Mouse (Mus musculus) MEL-GATA-1-ER (cell line): Measurements from ENCODE around the gene Rec114.
A peak's percentile ranks its signal among the peaks of the same experiment; 100 is the strongest.

Experiments used
- DNase-seq: peaks from one replicate; pipeline ENCODE4 v3.0.0-alpha.2; 2012; ENCODE audit warnings: low read depth; ENCODE audit errors: extremely low read depth

Rec114 gene

GRCm38 (mm10) chr9:58662791-58663190 is 81.0 kb downstream of the Rec114 start:
- peak; percentile 21 for DNase-seq

GRCm38 (mm10) chr9:58662007-58662406 is 81.8 kb downstream of the Rec114 start:
- no peak for DNase-seq

DNA sequence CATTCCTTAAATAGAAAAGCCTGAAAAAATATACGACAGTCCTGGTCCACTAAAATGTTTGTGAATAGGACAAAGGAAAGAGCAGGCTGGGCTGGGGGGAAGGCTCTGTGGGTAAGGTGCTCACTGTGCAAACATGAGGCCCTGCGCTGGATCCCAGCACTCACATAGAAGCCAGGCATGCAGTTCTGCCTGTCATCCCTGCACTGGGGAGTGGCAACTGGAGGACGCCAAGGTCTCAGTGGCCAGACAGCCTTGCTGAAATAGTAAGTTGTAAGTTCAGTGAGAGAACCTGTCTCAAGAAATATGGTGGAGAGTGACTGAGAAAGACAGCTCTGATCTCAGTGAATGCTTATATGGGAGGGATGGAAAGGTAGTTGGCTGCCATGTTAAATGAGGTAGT is 83.1 kb downstream of the Rec114 start:
- DNase-seq, result no peak

DNA sequence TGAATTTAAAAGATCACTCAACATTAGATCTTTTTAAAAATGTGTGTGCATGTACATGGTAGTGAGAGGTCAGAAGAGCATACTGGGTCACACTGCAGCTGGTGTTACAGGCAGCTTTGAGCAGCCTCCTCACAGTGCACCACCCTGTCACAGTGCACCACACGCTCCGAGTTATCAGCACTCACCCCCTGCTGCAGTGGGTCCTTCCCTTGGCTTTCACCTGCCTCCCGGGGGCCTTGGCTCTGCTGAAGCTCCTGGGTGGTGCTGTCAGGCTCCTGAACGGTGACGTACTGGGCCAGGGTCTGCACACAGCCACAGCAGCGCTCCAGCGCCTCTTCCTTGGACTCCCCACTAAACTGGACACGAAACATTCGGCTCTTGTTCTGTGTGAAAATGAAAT is 83.8 kb downstream of the Rec114 start:
- no peak for DNase-seq

DNA sequence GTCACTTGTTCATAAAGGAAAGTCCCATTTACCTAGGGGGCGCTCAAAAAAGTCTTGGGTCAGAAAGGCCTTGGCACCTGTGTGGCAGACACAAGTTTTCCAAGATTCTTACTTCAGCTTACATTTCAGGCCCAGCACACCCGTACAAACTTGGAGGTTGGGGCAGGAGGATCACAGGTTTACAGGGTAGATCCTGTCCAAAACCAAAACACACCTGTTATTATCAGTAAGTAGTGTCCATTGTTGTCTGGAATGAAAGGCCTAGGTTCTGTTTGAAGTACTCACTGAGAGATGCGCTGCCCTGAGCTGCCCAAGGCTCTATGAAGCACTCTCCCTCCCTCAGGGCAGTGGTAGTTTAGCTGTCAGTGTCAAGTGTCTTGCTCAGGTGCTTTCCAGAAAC is 84.4 kb downstream of the Rec114 start:
- no peak for DNase-seq

DNA sequence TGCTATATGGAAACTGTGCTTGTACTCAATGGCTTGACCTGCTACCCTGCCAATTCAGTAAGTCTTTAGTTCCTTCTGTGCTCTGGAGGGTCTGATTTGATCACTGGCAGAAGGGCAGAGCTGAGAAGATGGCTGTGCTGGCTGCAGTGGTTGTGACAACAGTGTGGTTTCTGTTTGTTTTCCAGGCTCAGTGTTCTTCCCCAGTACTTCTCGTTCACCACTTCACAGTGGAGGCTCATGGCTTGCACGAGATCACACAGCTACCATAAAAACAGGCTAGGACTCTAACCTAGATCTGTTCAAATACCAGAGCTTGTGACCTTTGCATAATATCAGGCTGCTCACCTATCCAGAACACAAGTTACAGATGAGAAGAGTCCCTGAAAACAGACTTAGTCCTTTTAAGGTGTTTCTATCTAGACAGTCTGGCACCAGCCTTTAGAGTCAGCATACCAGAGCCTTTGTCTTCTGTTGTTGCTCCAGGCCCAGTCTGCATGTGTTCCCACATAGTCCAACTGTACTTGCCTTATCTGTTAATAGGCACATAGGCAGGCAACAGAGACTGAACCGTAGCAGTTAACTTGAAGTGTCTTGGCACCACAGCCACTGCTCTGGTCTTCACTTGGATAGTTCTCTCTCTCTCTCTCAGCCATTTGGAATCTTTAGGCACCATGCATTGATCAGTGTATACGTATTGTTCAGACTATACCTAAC is 85.0 kb downstream of the Rec114 start:
- DNase-seq, result peak; percentile 33

- DNase-seq, result peak; percentile 94
Observed at GRCm38 (mm10) chr9:58657735-58658512, 85.8 kb downstream of the Rec114 start.

- no peak for DNase-seq
Observed at GRCm38 (mm10) chr9:58656824-58657223, 86.9 kb downstream of the Rec114 start.

DNA sequence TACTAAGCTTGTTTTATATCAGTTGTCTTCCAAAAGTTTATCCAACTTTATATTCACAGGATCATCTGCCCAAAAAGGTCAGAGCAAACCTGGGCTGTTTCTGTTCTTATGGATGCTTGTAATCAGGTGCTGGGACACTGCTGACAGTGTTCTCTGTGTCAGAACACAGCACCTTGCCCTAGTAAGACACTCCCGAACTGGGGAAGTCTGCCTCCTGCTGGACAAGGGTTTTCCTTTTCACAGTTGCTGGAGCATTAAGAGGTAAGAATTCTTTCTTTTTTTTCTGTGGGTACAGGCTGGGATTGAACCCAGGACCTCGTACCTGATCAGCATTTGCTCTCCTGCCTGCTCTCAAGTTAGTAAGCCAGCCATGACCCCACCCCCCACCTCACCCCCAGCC is 87.4 kb downstream of the Rec114 start:
- no peak for DNase-seq

DNA sequence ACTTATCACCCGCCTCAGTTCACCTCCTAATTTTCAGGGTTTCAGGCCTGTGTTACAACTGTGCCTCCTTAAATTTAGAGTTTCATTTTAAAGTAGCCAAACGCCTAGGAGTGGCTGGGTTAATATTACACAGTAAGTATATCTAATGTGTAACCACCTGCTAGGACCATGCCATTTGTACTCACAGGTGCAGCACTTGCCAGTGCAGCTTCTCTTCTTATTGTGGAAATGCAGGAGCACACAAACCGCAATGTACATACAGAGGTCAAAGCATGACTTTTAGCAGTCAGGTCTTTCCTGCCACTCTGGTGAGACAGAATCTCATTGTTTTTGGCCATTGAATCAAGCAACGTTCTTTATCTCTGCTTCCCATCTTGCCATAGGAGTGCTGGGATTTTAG is 89.3 kb downstream of the Rec114 start:
- no peak for DNase-seq

DNA sequence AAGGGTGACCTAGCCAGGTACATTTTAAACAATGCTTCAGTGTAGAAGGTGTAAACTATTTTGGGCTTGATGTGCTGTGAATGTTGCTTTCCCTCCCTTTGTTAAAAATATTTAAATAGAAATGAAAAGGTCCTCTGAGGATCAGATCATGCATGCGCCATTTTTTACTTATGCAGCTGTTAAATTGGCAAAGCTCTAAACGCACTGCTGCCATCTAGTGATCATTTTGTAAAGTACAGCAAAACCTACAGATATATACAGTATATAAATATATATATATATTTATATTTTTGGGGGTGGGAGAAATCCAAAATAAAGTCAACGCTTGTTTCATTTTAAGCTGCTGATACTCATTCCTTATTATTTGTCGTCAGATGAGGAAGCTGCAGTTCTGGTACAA is 91.8 kb downstream of the Rec114 start:
- DNase-seq, result peak; percentile 49

DNA sequence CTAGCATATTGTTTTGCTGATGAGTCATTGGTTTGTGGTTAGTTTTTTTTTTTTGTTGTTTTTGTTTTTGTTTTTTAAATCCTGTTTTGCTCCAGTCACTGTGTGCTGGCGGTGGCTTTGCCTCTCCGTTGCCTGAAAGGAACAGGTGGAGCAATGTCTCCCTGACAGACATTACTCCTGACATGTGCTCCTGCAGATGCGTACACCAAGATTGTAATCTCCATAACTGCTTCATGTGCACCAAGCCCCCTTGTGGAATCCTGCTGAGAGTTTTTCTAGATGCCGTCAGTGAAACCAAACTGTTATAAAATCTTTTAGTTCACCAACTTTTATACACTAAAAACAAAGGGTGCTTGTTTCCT is 94.5 kb downstream of the Rec114 start:
- DNase-seq, result no peak

- DNase-seq, result no peak
Observed at GRCm38 (mm10) chr9:58648406-58649264, 95.1 kb downstream of the Rec114 start.

- no peak for DNase-seq
Observed at GRCm38 (mm10) chr9:58630441-58630840, 113.3 kb downstream of the Rec114 start.

DNA sequence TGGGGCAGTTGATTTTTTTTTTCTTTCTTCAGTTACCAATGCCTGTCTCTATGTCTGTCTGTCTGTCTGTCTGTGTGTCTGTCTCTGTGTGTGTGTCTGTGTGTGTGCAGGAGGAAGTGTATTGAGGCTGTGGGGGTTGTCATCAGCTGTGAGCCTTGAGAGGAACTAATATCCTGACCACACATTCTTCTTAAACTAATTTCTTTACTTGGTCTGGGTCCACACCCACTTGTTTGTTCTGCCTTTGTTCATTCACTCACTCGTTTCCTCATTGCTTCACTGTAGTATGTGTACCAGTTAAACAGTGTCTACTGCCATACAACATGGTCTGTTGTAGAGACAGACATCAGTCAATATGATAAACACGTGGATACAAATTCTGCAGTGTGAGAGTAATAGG is 116.6 kb downstream of the Rec114 start:
- DNase-seq, result peak; percentile 44

GRCm38 (mm10) chr9:58623009-58623408 is 120.8 kb downstream of the Rec114 start:
- no peak for DNase-seq

DNA sequence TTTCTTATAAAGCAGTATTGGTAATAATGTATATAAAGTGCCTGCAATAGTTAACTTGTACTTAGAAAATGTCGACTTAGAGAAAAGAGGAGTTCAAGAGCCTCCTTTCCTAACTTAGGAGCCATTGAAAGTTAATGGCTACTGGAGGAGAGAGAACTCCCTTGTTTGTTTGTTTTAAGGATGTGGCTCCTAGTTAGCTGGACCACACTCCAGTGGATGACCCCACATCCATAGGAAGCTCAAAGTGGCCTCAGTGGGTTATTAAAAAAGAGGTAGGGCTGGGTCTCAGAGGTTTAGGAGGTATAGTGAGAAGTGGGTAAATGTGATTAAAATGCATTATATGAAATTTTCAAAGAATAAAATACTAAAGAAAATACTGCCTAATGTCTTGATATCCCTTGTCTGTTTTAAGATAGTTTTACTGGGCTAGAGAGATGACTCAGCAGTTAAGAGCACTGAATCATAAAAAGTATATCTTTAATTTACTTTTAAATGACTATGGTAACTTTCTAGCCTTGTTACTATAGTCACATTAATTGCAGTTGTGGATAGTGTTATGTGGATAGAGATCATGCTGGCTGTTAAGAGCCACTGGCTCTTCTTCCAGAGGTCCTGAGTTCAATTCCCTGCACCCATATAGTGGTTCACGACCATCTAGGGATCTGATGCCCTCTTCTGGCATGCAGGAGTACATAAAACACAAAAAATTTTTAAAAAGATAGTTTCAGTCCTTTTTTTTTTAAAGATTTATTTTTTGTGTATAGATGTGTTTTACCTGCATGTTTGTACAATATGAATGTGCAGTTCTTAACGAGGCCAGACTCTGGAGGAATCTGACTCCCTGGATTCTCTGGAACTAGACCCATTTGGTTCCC is 128.5 kb downstream of the Rec114 start:
- no peak for DNase-seq

DNA sequence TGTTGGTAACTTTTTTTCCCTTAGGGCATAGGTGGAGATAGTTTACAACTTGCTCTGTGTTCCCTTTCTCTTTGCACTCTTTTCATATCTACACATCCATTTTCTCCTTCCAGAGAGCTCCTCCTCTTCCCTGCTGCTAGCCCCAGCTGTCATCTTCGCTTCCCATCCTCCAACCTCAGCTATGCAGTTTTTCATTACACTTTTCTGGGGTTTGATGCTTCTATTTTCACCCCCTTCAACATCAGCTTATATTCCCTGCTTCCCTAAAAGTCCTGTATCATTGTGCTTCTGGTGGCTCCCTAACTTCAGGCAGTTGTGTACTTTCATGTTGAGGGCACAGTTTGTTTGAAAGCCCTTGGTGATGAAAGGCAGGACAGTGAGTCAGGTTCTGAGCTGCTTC is 130.0 kb downstream of the Rec114 start:
- DNase-seq, result no peak
